Mouse (Mus musculus): Measurements from ENCODE around the gene Btnl6.
"Not testable (repeated sequence)": the region's sequence is repeated elsewhere in the genome, so short reads cannot be mapped to it uniquely, and the experiment has no call there.

DNA sequence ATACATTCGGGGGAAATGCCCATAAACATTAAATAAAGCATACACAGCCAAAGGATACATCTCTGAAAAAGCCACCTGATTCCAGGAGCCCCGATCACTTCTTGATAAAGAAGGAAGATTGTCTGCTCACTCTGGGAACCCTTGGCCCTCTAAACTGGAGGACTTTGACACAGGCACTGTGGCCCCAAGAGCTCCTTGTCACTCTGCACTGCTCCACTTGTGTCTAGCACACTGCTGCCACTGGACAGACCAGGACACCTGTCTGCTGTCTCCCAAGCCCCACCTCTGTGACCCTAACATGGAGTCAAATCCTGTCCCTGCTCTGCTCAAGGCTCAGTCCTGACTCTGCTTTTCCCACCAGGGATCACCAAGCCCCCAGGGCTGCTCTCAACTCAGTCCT is 22.0 kb downstream of the Btnl6 start:
- not testable (repeated sequence) for TF ChIP-seq EP300, CTCF (IDR thresholded peaks at IDR 0.05; ENCODE audit: low read depth)
